24 mouse cellular contexts compared by ENCODE assay signal in the genomic region with DNA sequence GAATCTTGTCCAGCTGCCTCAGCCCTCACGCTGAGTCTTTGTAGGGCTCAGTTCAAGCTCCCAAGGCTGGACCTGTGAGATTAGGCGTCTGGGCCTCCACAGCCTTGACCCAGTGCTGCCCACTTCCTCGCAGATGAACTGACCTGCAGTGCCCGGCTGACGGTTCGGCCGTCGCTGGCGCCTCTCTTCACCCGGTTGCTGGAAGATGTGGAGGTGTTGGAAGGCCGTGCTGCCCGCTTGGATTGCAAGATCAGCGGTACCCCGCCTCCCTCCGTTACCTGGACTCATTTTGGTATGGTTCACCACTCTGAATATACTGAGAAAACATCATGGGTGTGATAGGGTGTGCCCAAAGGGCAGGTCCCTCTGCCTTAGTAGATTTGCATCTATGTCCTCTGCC. TPM values are rescaled to one million over a fixed set of nuclear protein-coding genes. Genes with fewer than 3 reads are reported as not detected.
"Had no signal": no experiment of that assay in that cellular context is flagged by ENCODE, and none has a peak within 500 bp of the region (broad histone marks: within the 10 kb centered on the region; RNA-seq: fewer than 3 reads in every experiment).

No protein-coding gene starts in this region.

- H3K9me3 ChIP-seq: limb, embryonic 12.5 days; limb, embryonic 15.5 days; midbrain, embryonic 12.5 days; midbrain, embryonic 15.5 days; neural tube, embryonic 12.5 days; neural tube, embryonic 15.5 days had no signal

- H3K4me3 ChIP-seq: limb, embryonic 12.5 days; limb, embryonic 15.5 days; midbrain, embryonic 12.5 days; midbrain, embryonic 15.5 days; neural tube, embryonic 12.5 days; neural tube, embryonic 15.5 days had no signal

- H3K4me2 ChIP-seq: limb, embryonic 12.5 days; limb, embryonic 15.5 days; liver, embryonic 11.5 days; lung, embryonic 14.5 days; midbrain, embryonic 12.5 days; midbrain, embryonic 15.5 days; neural tube, embryonic 12.5 days; neural tube, embryonic 15.5 days had no signal

- H3K27ac ChIP-seq: limb, embryonic 12.5 days; limb, embryonic 15.5 days; liver, embryonic 14.5 days; macrophage; midbrain, embryonic 12.5 days; midbrain, embryonic 15.5 days; neural tube, embryonic 12.5 days; neural tube, embryonic 15.5 days; stomach, postnatal 0 days had no signal

- H3K9ac ChIP-seq: limb, embryonic 12.5 days; limb, embryonic 15.5 days; liver, embryonic 14.5 days; liver, postnatal 0 days; lung, embryonic 14.5 days; midbrain, embryonic 12.5 days; midbrain, embryonic 15.5 days; neural tube, embryonic 12.5 days; neural tube, embryonic 15.5 days had no signal

- DNase-seq: kidney, postnatal 10 days; kidney, postnatal 36 days; layer of hippocampus, postnatal 36 days; left cerebral cortex, postnatal 4 days; liver, postnatal 0 days; lung, embryonic 14.5 days; right cerebral cortex, adult 18-20 months; right cerebral cortex, postnatal 14 days; right cerebral cortex, postnatal 4 days; thymus, adult 2 months; thymus, postnatal 14 days; thymus, postnatal 4 days had no signal

- ATAC-seq: liver, postnatal 0 days; lung, postnatal 0 days; midbrain, embryonic 15.5 days had no signal

- H3K4me1 ChIP-seq: limb, embryonic 12.5 days; limb, embryonic 15.5 days; midbrain, embryonic 12.5 days; midbrain, embryonic 15.5 days; neural tube, embryonic 15.5 days had no signal

- H3K27me3 ChIP-seq: limb, embryonic 12.5 days; limb, embryonic 15.5 days; midbrain, embryonic 15.5 days; neural tube, embryonic 12.5 days; neural tube, embryonic 15.5 days had no signal

RNA-seq across cellular contexts. Expression of a gene that starts 44.1 kb away (rescaled TPM):
- total RNA-seq: megakaryocyte, adult 5-6 weeks had no signal
- polyA plus RNA-seq: liver, postnatal 0 days; lung, postnatal 0 days; macrophage had no signal

RNA-seq across cellular contexts. Expression of a gene that starts 46.0 kb away (rescaled TPM):
- total RNA-seq: megakaryocyte, adult 5-6 weeks had no signal
- polyA plus RNA-seq: macrophage had no signal
